Mouse (Mus musculus) thymus, adult 18-20 months (tissue): ENCODE data around the gene C530008M17Rik.

Experiments used
- DNase-seq, 2 experiments: peaks; one replicate each; pipeline ENCODE4 v3.0.0; 2022; ENCODE audit warnings: mixed read lengths in 2 of 2

The C530008M17Rik gene

GRCm38 (mm10) chr5:76656212-76656611 lies at the start of gene C530008M17Rik:
Gene C530008M17Rik (plus strand): TSS chr5:76656512.
- no peak for DNase-seq

GRCm38 (mm10) chr5:76609702-76610370 lies 46.5 kb upstream of the C530008M17Rik start:
- no peak for DNase-seq

- no peak for DNase-seq
Observed at GRCm38 (mm10) chr5:76612867-76613499, 43.3 kb upstream of the C530008M17Rik start.

- DNase-seq = no peak
Observed at GRCm38 (mm10) chr5:76615276-76615675, 41.0 kb upstream of the C530008M17Rik start.

- no peak for DNase-seq
Observed at GRCm38 (mm10) chr5:76616196-76616747, 40.0 kb upstream of the C530008M17Rik start.

GRCm38 (mm10) chr5:76618750-76619149 lies 37.6 kb upstream of the C530008M17Rik start:
- no peak for DNase-seq

- no peak for DNase-seq
Observed at GRCm38 (mm10) chr5:76623759-76624158, 32.6 kb upstream of the C530008M17Rik start.

- DNase-seq = no peak
Observed at GRCm38 (mm10) chr5:76627770-76628169, 28.5 kb upstream of the C530008M17Rik start.

- DNase-seq = no peak
Observed at GRCm38 (mm10) chr5:76634012-76634411, 22.3 kb upstream of the C530008M17Rik start.

GRCm38 (mm10) chr5:76635592-76635991 lies 20.7 kb upstream of the C530008M17Rik start:
- DNase-seq = no peak

- no peak for DNase-seq
Observed at GRCm38 (mm10) chr5:76642076-76642475, 14.2 kb upstream of the C530008M17Rik start.

GRCm38 (mm10) chr5:76644234-76644633 lies 12.1 kb upstream of the C530008M17Rik start:
- DNase-seq = no peak

GRCm38 (mm10) chr5:76645091-76645868 lies 11.0 kb upstream of the C530008M17Rik start:
- DNase-seq = no peak

GRCm38 (mm10) chr5:76649897-76650296 lies 6.4 kb upstream of the C530008M17Rik start:
- no peak for DNase-seq

- DNase-seq = no peak
Observed at GRCm38 (mm10) chr5:76651151-76651725, 5.1 kb upstream of the C530008M17Rik start.

- no peak for DNase-seq
Observed at GRCm38 (mm10) chr5:76657245-76658083, 1.2 kb downstream of the C530008M17Rik start.

GRCm38 (mm10) chr5:76658084-76658934 lies 2.0 kb downstream of the C530008M17Rik start:
- DNase-seq = no peak

GRCm38 (mm10) chr5:76659958-76660635 lies 3.8 kb downstream of the C530008M17Rik start:
- no peak for DNase-seq

GRCm38 (mm10) chr5:76661310-76661709 lies 5.0 kb downstream of the C530008M17Rik start:
- no peak for DNase-seq

- DNase-seq = no peak
Observed at GRCm38 (mm10) chr5:76664936-76665335, 8.6 kb downstream of the C530008M17Rik start.
